Mouse (Mus musculus) megakaryocyte, embryonic 14.5 days (primary cell): Measurements from ENCODE around the gene Ldlrad1.

Experiments
- FLI1 ChIP-seq: IDR thresholded peaks from 2 replicates; pipeline ENCODE4 v1.6.1; 2012; ENCODE audit warnings: low read length, inconsistent platforms, mixed read lengths
- GATA1 ChIP-seq: IDR thresholded peaks from 3 replicates; pipeline ENCODE4 v1.6.1; 2012; ENCODE audit warnings: mixed read lengths, low read length, inconsistent platforms, borderline replicate concordance

- TF ChIP-seq FLI1, result no peak
- no peak for TF ChIP-seq GATA1
Observed at GRCm38 (mm10) chr4:107243365-107244333, 34.7 kb downstream of the Ldlrad1 start.
